Mouse (Mus musculus): ENCODE results near the gene Fhod1. TPM values are rescaled to one million over a fixed set of nuclear protein-coding genes. Genes with fewer than 3 reads are reported as not detected.
A peak's percentile ranks its signal among the peaks of the same experiment; 100 is the strongest.
"Not testable (repeated sequence)": the region's sequence is repeated elsewhere in the genome, so short reads cannot be mapped to it uniquely, and the experiment has no call there.

The Fhod1 gene
- polyA plus RNA-seq, 1 experiment from 2014 or later: 0.60 TPM

- H3K27me3 ChIP-seq (ENCODE audit: control insufficient read depth, insufficient read depth, low read depth, low read length): peaks cover 11% of the 10 kb centered on the region
- no peak overlapping the region for H3K4me2 ChIP-seq (ENCODE audit: low read depth, low read length)
- H3K4me1 ChIP-seq (ENCODE audit: control insufficient read depth, low read depth, low read length): peaks cover 27% of the 10 kb centered on the region
- ATAC-seq (ENCODE audit: low read depth): no peak
- 71% methylated on average over 9 of the region's 9 CpGs for WGBS (ENCODE audit: insufficient replicate concordance)
- peak overlapping the region; percentile 0; the same call in 1 of the 2 replicates for H3K4me3 ChIP-seq (ENCODE audit: low read depth, low read length)
- no peak overlapping the region for H3K27ac ChIP-seq (ENCODE audit: low read length)
- H3K9ac ChIP-seq (ENCODE audit: low read depth, low read length): no peak overlapping the region
- no peaks in the 10 kb centered on the region for H3K9me3 ChIP-seq (replicated peaks; ENCODE audit: control insufficient read depth, low read length)
- peaks cover 4% of the 10 kb centered on the region; the same call in 1 of the 2 replicates for H3K36me3 ChIP-seq (ENCODE audit: control insufficient read depth, insufficient read depth)
These were observed 53.0 kb downstream of the Fhod1 start for GRCm38 (mm10) chr8:105294776-105295175.

DNA sequence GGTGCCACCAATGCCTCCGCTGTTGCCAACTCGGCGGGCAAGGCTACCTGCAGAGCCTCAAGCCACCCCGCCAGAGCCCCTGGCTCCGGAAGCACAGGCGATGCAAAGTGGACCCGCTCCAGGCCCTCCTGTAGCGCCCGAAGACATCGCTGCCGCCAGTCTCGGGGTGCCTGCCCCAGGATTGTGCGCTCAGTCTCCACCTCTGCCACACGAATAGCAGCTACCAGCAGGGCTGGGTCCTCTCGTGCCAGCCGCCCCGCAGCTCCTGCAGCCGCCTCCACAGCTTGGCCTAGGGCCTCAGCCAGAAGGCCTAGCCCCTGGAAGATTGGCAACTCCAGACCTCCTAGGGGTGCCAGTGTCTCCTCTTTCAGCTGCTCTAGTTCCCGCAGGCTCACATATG lies 54.3 kb downstream of the Fhod1 start:
- no peak for ATAC-seq (ENCODE audit: low read depth)
- no peaks in the 10 kb centered on the region for H3K36me3 ChIP-seq (ENCODE audit: control insufficient read depth, insufficient read depth)
- H3K4me2 ChIP-seq (ENCODE audit: low read depth, low read length): no peak overlapping the region
- H3K27ac ChIP-seq (ENCODE audit: low read length): no peak overlapping the region
- no peaks in the 10 kb centered on the region for H3K9me3 ChIP-seq (replicated peaks; ENCODE audit: control insufficient read depth, low read length)
- H3K4me1 ChIP-seq (ENCODE audit: control insufficient read depth, low read depth, low read length): peaks cover 30% of the 10 kb centered on the region
- peaks cover 15% of the 10 kb centered on the region for H3K27me3 ChIP-seq (ENCODE audit: control insufficient read depth, insufficient read depth, low read depth, low read length)
- H3K9ac ChIP-seq (ENCODE audit: low read depth, low read length): no peak overlapping the region
- WGBS (ENCODE audit: insufficient replicate concordance): 83% methylated on average over 19 of the region's 19 CpGs
- H3K4me3 ChIP-seq (ENCODE audit: low read depth, low read length): no peak overlapping the region

DNA sequence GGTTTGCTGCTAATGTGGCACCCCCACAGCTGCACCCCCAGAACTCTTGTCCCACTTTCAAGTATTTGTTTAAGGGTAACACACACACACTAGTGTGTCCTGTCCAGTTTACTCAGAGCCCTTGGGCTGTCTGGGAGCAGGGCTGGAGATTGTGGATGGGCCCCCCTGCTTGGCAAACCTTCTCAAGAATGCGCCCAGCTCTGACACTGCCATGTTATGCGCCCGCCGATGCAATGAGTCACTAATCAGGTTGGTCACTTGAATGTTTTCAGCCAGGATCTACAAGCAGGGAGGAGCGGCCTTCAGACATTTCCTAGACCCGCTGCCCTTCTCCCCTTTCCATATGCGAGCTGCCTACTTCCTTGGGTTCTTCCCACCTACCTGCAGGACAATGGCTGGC lies 55.3 kb downstream of the Fhod1 start:
- Histone ChIP-seq H3K36me3 (ENCODE audit: control insufficient read depth, insufficient read depth) (no peaks in the 10 kb centered on the region), H3K4me3 (ENCODE audit: low read depth, low read length) (no peak overlapping the region), H3K27ac (ENCODE audit: low read length) (no peak overlapping the region), H3K9me3 (replicated peaks; ENCODE audit: control insufficient read depth, low read length) (no peaks in the 10 kb centered on the region), H3K4me1 (ENCODE audit: control insufficient read depth, low read depth, low read length) (peaks cover 30% of the 10 kb centered on the region), H3K4me2 (ENCODE audit: low read depth, low read length) (no peak overlapping the region), H3K27me3 (ENCODE audit: control insufficient read depth, insufficient read depth, low read depth, low read length) (peaks cover 15% of the 10 kb centered on the region), H3K9ac (ENCODE audit: low read depth, low read length) (no peak overlapping the region)
- WGBS (ENCODE audit: insufficient replicate concordance): 80% methylated on average over 7 of the region's 7 CpGs
- ATAC-seq (ENCODE audit: low read depth): no peak

GRCm38 (mm10) chr8:105291802-105292201 lies 56.0 kb downstream of the Fhod1 start:
- not testable (repeated sequence) for H3K9me3 ChIP-seq (replicated peaks; ENCODE audit: control insufficient read depth, low read length); H3K36me3 ChIP-seq (ENCODE audit: control insufficient read depth, insufficient read depth); H3K27ac ChIP-seq (ENCODE audit: low read length); H3K4me2 ChIP-seq (ENCODE audit: low read depth, low read length); H3K4me3 ChIP-seq (ENCODE audit: low read depth, low read length); H3K9ac ChIP-seq (ENCODE audit: low read depth, low read length); ATAC-seq (ENCODE audit: low read depth)
- WGBS (ENCODE audit: insufficient replicate concordance): 44% methylated on average over 3 of the region's 3 CpGs
- Histone ChIP-seq H3K4me1 (ENCODE audit: control insufficient read depth, low read depth, low read length) (peaks cover 30% of the 10 kb centered on the region), H3K27me3 (ENCODE audit: control insufficient read depth, insufficient read depth, low read depth, low read length) (peaks cover 15% of the 10 kb centered on the region)

DNA sequence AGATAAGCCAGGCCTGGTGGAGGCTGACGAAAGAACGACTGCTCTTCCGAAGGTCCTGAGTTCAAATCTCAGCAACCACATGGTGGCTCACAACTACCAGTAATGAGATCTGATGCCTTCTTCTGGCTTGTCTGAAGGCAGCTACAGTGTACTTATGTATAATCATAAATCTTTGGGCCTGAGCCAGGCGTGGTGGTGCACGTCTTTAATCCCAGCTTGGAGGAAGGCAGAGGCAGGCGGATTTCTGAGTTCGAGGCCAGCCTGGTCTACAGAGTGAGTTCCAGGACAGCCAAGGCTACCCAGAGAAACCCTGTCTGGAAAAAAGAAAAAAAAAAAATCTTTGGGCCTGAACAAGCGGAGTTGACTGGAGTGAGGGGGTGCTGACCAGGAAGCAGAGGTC lies 56.4 kb downstream of the Fhod1 start:
- H3K4me3 ChIP-seq (ENCODE audit: low read depth, low read length); ATAC-seq (ENCODE audit: low read depth); H3K4me2 ChIP-seq (ENCODE audit: low read depth, low read length); H3K9me3 ChIP-seq (replicated peaks; ENCODE audit: control insufficient read depth, low read length); H3K36me3 ChIP-seq (ENCODE audit: control insufficient read depth, insufficient read depth); H3K27ac ChIP-seq (ENCODE audit: low read length); H3K9ac ChIP-seq (ENCODE audit: low read depth, low read length): not testable (repeated sequence)
- WGBS (ENCODE audit: insufficient replicate concordance): 64% methylated on average over 8 of the region's 8 CpGs
- Histone ChIP-seq H3K27me3 (ENCODE audit: control insufficient read depth, insufficient read depth, low read depth, low read length) (peaks cover 15% of the 10 kb centered on the region), H3K4me1 (ENCODE audit: control insufficient read depth, low read depth, low read length) (peaks cover 28% of the 10 kb centered on the region)

- ATAC-seq (ENCODE audit: low read depth): no peak
- Histone ChIP-seq H3K9ac (ENCODE audit: low read depth, low read length) (no peak overlapping the region), H3K27ac (ENCODE audit: low read length) (no peak overlapping the region), H3K4me2 (ENCODE audit: low read depth, low read length) (peak overlapping the region; percentile 84; the same call in 1 of the 2 replicates), H3K9me3 (replicated peaks; ENCODE audit: control insufficient read depth, low read length) (no peaks in the 10 kb centered on the region), H3K4me1 (ENCODE audit: control insufficient read depth, low read depth, low read length) (peaks cover 23% of the 10 kb centered on the region), H3K36me3 (ENCODE audit: control insufficient read depth, insufficient read depth) (no peaks in the 10 kb centered on the region), H3K27me3 (ENCODE audit: control insufficient read depth, insufficient read depth, low read depth, low read length) (peaks cover 15% of the 10 kb centered on the region), H3K4me3 (ENCODE audit: low read depth, low read length) (no peak overlapping the region)
- 16% methylated on average over 31 of the region's 31 CpGs for WGBS (ENCODE audit: insufficient replicate concordance)
These were observed 57.0 kb downstream of the Fhod1 start for GRCm38 (mm10) chr8:105290554-105291314.

- peak within 1 kb of the TSS; percentile 62 for H3K4me3 ChIP-seq (ENCODE audit: low read depth, low read length)
- ATAC-seq (ENCODE audit: low read depth): no peak; the same call in none of the 2 replicates
- H3K9me3 ChIP-seq (replicated peaks; ENCODE audit: control insufficient read depth, low read length): no peaks in the 10 kb centered on the region
- peaks cover 20% of the 10 kb centered on the region for H3K27me3 ChIP-seq (ENCODE audit: control insufficient read depth, insufficient read depth, low read depth, low read length)
- H3K36me3 ChIP-seq (ENCODE audit: control insufficient read depth, insufficient read depth): no peaks in the 10 kb centered on the region
- H3K27ac ChIP-seq (ENCODE audit: low read length): 0 out of 2 replicates have a peak within 1 kb of the TSS, but pooled peaks have one; percentile 26
- 4% methylated on average over 43 of the region's 43 CpGs for WGBS (ENCODE audit: insufficient replicate concordance)
- peak within 1 kb of the TSS; percentile 84 for H3K4me2 ChIP-seq (ENCODE audit: low read depth, low read length)
- peaks cover 23% of the 10 kb centered on the region for H3K4me1 ChIP-seq (ENCODE audit: control insufficient read depth, low read depth, low read length)
- peak within 1 kb of the TSS; percentile 39 for H3K9ac ChIP-seq (ENCODE audit: low read depth, low read length)
These were observed 57.8 kb downstream of the Fhod1 start, which contains the start of gene 4931428F04Rik for GRCm38 (mm10) chr8:105289805-105290460. Gene 4931428F04Rik (minus strand): TSS chr8:105289864.

DNA sequence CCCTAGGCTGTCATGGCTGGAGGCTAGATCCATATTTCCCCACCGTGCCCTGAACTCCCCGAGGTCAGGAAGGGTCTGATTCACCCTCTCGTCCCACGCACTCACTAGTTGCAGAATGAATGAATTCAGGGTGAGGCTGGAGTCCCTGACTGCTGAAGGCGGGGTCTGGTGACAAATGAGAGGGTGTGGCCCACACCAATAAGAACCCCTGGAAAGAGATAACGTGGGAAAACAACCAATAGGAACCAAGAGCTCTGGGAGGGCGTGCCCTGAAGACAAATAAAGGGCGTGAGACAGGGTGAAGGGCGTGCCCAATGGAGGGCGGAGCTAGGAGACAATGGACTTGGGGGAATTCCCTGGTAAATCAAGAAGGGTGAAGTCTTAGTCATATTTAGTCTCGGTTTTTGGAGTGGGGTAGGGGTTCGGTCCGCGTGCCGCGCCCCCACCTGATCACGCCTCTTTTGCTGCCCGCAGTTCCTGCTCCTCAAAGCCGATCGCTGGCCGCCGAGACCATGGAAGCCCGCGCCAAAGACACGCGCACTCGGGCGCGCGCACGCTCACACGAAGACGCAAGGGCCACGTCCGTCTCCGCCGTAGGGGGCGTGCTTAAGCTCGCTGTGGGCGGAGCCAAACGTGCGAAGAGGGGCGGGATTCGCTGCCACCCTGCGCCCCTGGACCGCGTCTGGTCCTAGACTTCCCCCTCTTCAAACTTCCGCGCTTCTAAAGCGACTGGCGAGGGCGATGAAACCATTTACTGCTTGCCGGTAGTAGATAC lies 58.6 kb downstream of the Fhod1 start:
- ATAC-seq (ENCODE audit: low read depth): peak; percentile 84
- Histone ChIP-seq H3K27me3 (ENCODE audit: control insufficient read depth, insufficient read depth, low read depth, low read length) (peaks cover 23% of the 10 kb centered on the region), H3K4me1 (ENCODE audit: control insufficient read depth, low read depth, low read length) (peaks cover 23% of the 10 kb centered on the region), H3K36me3 (ENCODE audit: control insufficient read depth, insufficient read depth) (no peaks in the 10 kb centered on the region), H3K27ac (ENCODE audit: low read length) (0 out of 2 replicates have a peak overlapping the region, but pooled peaks have one; percentile 26), H3K4me3 (ENCODE audit: low read depth, low read length) (peak overlapping the region; percentile 62), H3K9ac (ENCODE audit: low read depth, low read length) (peak overlapping the region; percentile 39), H3K4me2 (ENCODE audit: low read depth, low read length) (peak overlapping the region; percentile 84), H3K9me3 (replicated peaks; ENCODE audit: control insufficient read depth, low read length) (no peaks in the 10 kb centered on the region)
- under 1% methylated on average over 53 of the region's 53 CpGs for WGBS (ENCODE audit: insufficient replicate concordance)
